ENCODE assay signal across 30 mouse cellular contexts in the genomic region with DNA sequence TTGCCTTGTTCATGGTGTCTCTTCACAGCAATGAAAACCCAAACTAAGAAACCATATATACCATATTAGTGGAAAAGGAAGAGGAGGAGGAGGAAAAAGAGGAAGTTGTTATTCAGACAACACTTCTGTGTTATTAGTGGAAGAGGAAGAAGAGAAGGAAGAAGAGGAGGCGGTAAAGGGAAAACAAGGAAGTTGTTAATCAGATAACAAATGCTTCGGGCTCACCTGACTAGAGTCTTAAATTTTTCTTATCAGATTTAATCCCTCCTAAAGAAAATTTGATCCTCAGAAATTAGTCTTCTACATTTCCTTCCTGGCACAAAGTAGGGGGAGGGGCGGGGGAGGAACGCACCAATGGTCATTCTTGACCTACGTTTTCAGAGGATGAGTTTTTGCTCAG.
"Had no signal": no experiment of that assay in that cellular context is flagged by ENCODE, and none has a peak within 500 bp of the region (broad histone marks: within the 10 kb centered on the region; RNA-seq: fewer than 3 reads in every experiment).

No protein-coding gene starts in this region.

- H3K27ac ChIP-seq: heart, embryonic 13.5 days; heart, embryonic 15.5 days; hindbrain, embryonic 10.5 days; hindbrain, embryonic 12.5 days; hindbrain, embryonic 13.5 days; hindbrain, embryonic 14.5 days; hindbrain, embryonic 15.5 days; hindbrain, postnatal 0 days; intestine, embryonic 15.5 days; kidney, embryonic 15.5 days; kidney, postnatal 0 days; layer of hippocampus, adult 2 months; left cerebral cortex, adult 2 months had no signal

- H3K27me3 ChIP-seq: heart, embryonic 12.5 days; heart, embryonic 13.5 days; heart, embryonic 15.5 days; hindbrain, embryonic 12.5 days; hindbrain, embryonic 13.5 days; hindbrain, embryonic 15.5 days; intestine, embryonic 15.5 days; kidney, embryonic 15.5 days had no signal

- H3K9ac ChIP-seq: heart, embryonic 12.5 days; heart, embryonic 13.5 days; heart, embryonic 15.5 days; hindbrain, embryonic 12.5 days; hindbrain, embryonic 13.5 days; hindbrain, embryonic 14.5 days; hindbrain, embryonic 15.5 days; intestine, embryonic 15.5 days; kidney, embryonic 15.5 days had no signal

- H3K4me1 ChIP-seq: heart, embryonic 15.5 days; hindbrain, embryonic 10.5 days; intestine, embryonic 15.5 days had no signal

- H3K9me3 ChIP-seq: heart, embryonic 15.5 days; hindbrain, embryonic 12.5 days; hindbrain, embryonic 13.5 days; hindbrain, embryonic 15.5 days; intestine, embryonic 15.5 days; kidney, embryonic 15.5 days had no signal

- DNase-seq: heart, postnatal 10 days; heart, postnatal 14 days; heart, postnatal 36 days; heart, postnatal 4 days; kidney, adult 11 months; kidney, adult 18-20 months; kidney, adult 2 months; kidney, adult 8-10 months; kidney, adult 9 months; kidney, postnatal 10 days; kidney, postnatal 14 days; kidney, postnatal 25 days; kidney, postnatal 36 days; kidney, postnatal 4 days; layer of hippocampus, adult 9-11 months; layer of hippocampus, postnatal 36 days had no signal

- H3K36me3 ChIP-seq: heart, embryonic 12.5 days; heart, embryonic 13.5 days; heart, embryonic 15.5 days; hindbrain, embryonic 10.5 days; hindbrain, embryonic 12.5 days; hindbrain, embryonic 13.5 days; hindbrain, embryonic 15.5 days; intestine, embryonic 15.5 days; kidney, embryonic 15.5 days had no signal

- H3K4me3 ChIP-seq: heart, embryonic 12.5 days; heart, embryonic 13.5 days; heart, embryonic 15.5 days; hindbrain, embryonic 10.5 days; hindbrain, embryonic 12.5 days; hindbrain, embryonic 13.5 days; hindbrain, embryonic 15.5 days; intestine, embryonic 15.5 days; kidney, embryonic 15.5 days; layer of hippocampus, adult 2 months; left cerebral cortex, adult 2 months had no signal
